Mouse (Mus musculus): ENCODE data around the gene Bri3.

DNA sequence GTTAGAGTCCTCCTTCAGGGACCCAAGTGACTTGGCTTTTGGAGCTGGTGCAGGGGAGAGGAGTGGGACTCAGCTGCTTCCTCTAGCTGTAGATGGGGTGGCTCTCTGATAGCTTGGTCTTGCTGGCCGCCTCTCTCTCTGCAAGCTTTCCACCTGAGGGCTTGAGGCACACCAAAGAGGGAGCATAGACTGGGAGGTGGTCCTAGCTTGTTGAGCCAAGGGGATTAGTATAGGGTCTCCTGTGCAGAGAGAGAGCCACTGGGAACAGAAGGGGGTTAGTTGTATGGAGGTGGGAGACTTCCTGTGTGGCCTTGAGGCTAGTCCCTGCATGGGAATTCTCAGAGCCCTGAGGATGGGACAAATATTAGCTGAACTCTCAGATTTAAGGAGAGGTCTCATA, 12.7 kb downstream of the Bri3 start:
- TF ChIP-seq CTCF (IDR thresholded peaks at IDR 0.05; ENCODE audit: extremely low read depth, insufficient read length, insufficient replicate concordance, low read depth, low read length) (no peak), POLR2A (IDR thresholded peaks at IDR 0.05; ENCODE audit: low read depth, low read length) (no peak)

All from small intestine, adult 2 months (tissue).